ENCODE assay signal across 8 mouse cellular contexts in the genomic region with DNA sequence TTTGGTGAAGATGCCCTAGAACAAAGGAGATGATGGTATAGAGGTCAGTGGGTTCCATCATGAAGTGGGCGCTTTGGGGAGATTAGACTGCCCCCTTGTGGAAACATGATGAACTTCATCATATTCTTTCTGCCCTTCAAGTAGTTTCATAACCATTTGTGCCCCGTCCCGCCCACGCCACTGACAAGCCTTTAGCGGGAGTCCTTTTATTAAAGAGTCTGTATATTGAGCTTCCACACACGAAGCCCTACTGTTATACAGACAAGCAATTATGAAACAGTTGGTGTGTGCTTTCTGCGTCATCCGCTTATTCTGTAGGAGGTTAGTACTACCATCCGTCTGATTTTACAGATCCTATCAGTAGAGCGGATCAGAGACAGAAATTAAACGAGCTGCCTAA. TPM values are rescaled to one million over a fixed set of nuclear protein-coding genes. Genes with fewer than 3 reads are reported as not detected.
DNase-seq lines count a peak whose midpoint lies in the region; ATAC-seq and TF ChIP-seq lines count a peak whose summit lies in the region.

No protein-coding gene starts in this region.

- peak; percentile 72 for TF ChIP-seq CTCF in kidney, postnatal 0 days (IDR thresholded peaks at IDR 0.05; ENCODE audit: low read depth)

- DNase-seq in CD8-positive naive resting alpha-beta T cell, adult 2 months (ENCODE audit: low read depth in 2 of 2, low spot score in 2 of 2), result peak; percentile 34 to 53
- peak; percentile 68 for DNase-seq in brain, adult 2 months (ENCODE audit: low read depth, low spot score)
- peak; percentile 63 for DNase-seq in forelimb bud, embryonic 11.5 days (ENCODE audit: low read depth, low spot score)
- peak; percentile 56 for DNase-seq in kidney, postnatal 0 days (ENCODE audit: low spot score)
- peak; percentile 67 for DNase-seq in lung, postnatal 25 days (ENCODE audit: low spot score)
- no peak for DNase-seq in Muller cell, postnatal 12 days (ENCODE audit: inconsistent ontology term)

- H3K4me3 ChIP-seq in hindbrain, embryonic 13.5 days, result no peak overlapping the region
- H3K4me3 ChIP-seq in hindbrain, embryonic 16.5 days (ENCODE audit: low read length), result no peak overlapping the region
- H3K4me3 ChIP-seq in kidney, postnatal 0 days (replicated peaks; ENCODE audit: low read depth, low read length), result no peak overlapping the region

- no peak overlapping the region for H3K27ac ChIP-seq in hindbrain, embryonic 13.5 days
- no peak overlapping the region for H3K27ac ChIP-seq in hindbrain, embryonic 16.5 days (ENCODE audit: low read depth, low read length)
- H3K27ac ChIP-seq in kidney, postnatal 0 days, result no peak overlapping the region

- ATAC-seq in hindbrain, embryonic 13.5 days (ENCODE audit: low FRiP score), result no peak
- no peak for ATAC-seq in hindbrain, embryonic 16.5 days
- ATAC-seq in kidney, postnatal 0 days (replicated peaks; ENCODE audit: low FRiP score, low read depth), result no peak

- H3K4me1 ChIP-seq in hindbrain, embryonic 13.5 days (replicated peaks), result peaks cover 12% of the 10 kb centered on the region; the same call in 1 of the 2 replicates
- peaks cover 5% of the 10 kb centered on the region; the same call in 1 of the 2 replicates for H3K4me1 ChIP-seq in hindbrain, embryonic 16.5 days (ENCODE audit: control insufficient read depth, insufficient read depth, low read depth, low read length)
- peaks cover 3% of the 10 kb centered on the region; the same call in 1 of the 2 replicates for H3K4me1 ChIP-seq in kidney, postnatal 0 days (replicated peaks; ENCODE audit: insufficient read depth, low read length)

- H3K9ac ChIP-seq in hindbrain, embryonic 13.5 days, result peak overlapping the region; percentile 9; the same call in 1 of the 2 replicates
- H3K9ac ChIP-seq in hindbrain, embryonic 16.5 days (ENCODE audit: low read depth, low read length), result no peak overlapping the region
- H3K9ac ChIP-seq in kidney, postnatal 0 days (ENCODE audit: low read depth, low read length), result no peak overlapping the region

- 0 out of 2 replicates have a peak, but pooled peaks cover 3% of the 10 kb centered on the region for H3K9me3 ChIP-seq in hindbrain, embryonic 13.5 days
- no peaks in the 10 kb centered on the region for H3K9me3 ChIP-seq in hindbrain, embryonic 16.5 days (ENCODE audit: control insufficient read depth, low read length)
- no peaks in the 10 kb centered on the region for H3K9me3 ChIP-seq in kidney, postnatal 0 days (replicated peaks; ENCODE audit: low read length)

- no peaks in the 10 kb centered on the region for H3K27me3 ChIP-seq in hindbrain, embryonic 13.5 days
- H3K27me3 ChIP-seq in hindbrain, embryonic 16.5 days (replicated peaks; ENCODE audit: control insufficient read depth, insufficient read depth, low read length), result no peaks in the 10 kb centered on the region
- 0 out of 2 replicates have a peak, but pooled peaks cover 3% of the 10 kb centered on the region for H3K27me3 ChIP-seq in kidney, postnatal 0 days (ENCODE audit: insufficient read depth, low read length)

- WGBS in hindbrain, embryonic 13.5 days, result 47% methylated on average over 11 of the region's 11 CpGs
- 41% methylated on average over 11 of the region's 11 CpGs for WGBS in hindbrain, embryonic 16.5 days
- WGBS in kidney, postnatal 0 days, result 33% methylated on average over 11 of the region's 11 CpGs

- H3K4me2 ChIP-seq in hindbrain, embryonic 13.5 days, result no peak overlapping the region
- H3K4me2 ChIP-seq in hindbrain, embryonic 16.5 days (ENCODE audit: low read length), result no peak overlapping the region
- no peak overlapping the region for H3K4me2 ChIP-seq in kidney, postnatal 0 days (ENCODE audit: low read length)

- no peaks in the 10 kb centered on the region for H3K36me3 ChIP-seq in hindbrain, embryonic 13.5 days
- H3K36me3 ChIP-seq in hindbrain, embryonic 16.5 days (ENCODE audit: control insufficient read depth, insufficient read depth, low read length), result no peaks in the 10 kb centered on the region
- H3K36me3 ChIP-seq in kidney, postnatal 0 days (ENCODE audit: insufficient read depth, low read length), result no peaks in the 10 kb centered on the region

RNA-seq across cellular contexts. Expression of a gene that starts 32.2 kb away (rescaled TPM):
- 0.16 and 0.21 TPM in 2 replicates for polyA plus RNA-seq in hindbrain, embryonic 13.5 days (2015; fragmentation: Nextera tagmentation; extraction: Ambion mirVana)
- 0.15 and 0.22 TPM in 2 replicates for polyA plus RNA-seq in hindbrain, embryonic 16.5 days (2015; fragmentation: Nextera tagmentation; extraction: Ambion mirVana)
- 0.15 TPM in 1 of 2 replicates, not detected in the other for polyA plus RNA-seq in kidney, postnatal 0 days (2015; fragmentation: Nextera tagmentation; extraction: Ambion mirVana)

RNA-seq across cellular contexts. Expression of a gene that starts 32.5 kb away (rescaled TPM):
- polyA plus RNA-seq in hindbrain, embryonic 13.5 days (2015; fragmentation: Nextera tagmentation; extraction: Ambion mirVana), result 9.6 and 10.7 TPM in 2 replicates
- polyA plus RNA-seq in hindbrain, embryonic 16.5 days (2015; fragmentation: Nextera tagmentation; extraction: Ambion mirVana), result 12.5 and 12.9 TPM in 2 replicates
- polyA plus RNA-seq in kidney, postnatal 0 days (2015; fragmentation: Nextera tagmentation; extraction: Ambion mirVana), result 6.6 and 7.6 TPM in 2 replicates

RNA-seq across cellular contexts. Expression of a gene that starts 41.6 kb away (rescaled TPM):
- polyA plus RNA-seq in hindbrain, embryonic 13.5 days (2015; fragmentation: Nextera tagmentation; extraction: Ambion mirVana), result 59.4 and 62.0 TPM in 2 replicates
- polyA plus RNA-seq in hindbrain, embryonic 16.5 days (2015; fragmentation: Nextera tagmentation; extraction: Ambion mirVana), result 63.4 and 66.9 TPM in 2 replicates
- polyA plus RNA-seq in kidney, postnatal 0 days (2015; fragmentation: Nextera tagmentation; extraction: Ambion mirVana), result 71.9 and 79.6 TPM in 2 replicates

RNA-seq across cellular contexts. Expression of a gene that starts 41.8 kb away (rescaled TPM):
- polyA plus RNA-seq in hindbrain, embryonic 13.5 days (2015; fragmentation: Nextera tagmentation; extraction: Ambion mirVana), result 3.2 and 5.6 TPM in 2 replicates
- polyA plus RNA-seq in hindbrain, embryonic 16.5 days (2015; fragmentation: Nextera tagmentation; extraction: Ambion mirVana), result 3.4 and 3.9 TPM in 2 replicates
- 1.0 and 1.2 TPM in 2 replicates for polyA plus RNA-seq in kidney, postnatal 0 days (2015; fragmentation: Nextera tagmentation; extraction: Ambion mirVana)

RNA-seq across cellular contexts. Expression of a gene that starts 53.2 kb away (rescaled TPM):
- 14.4 and 15.3 TPM in 2 replicates for polyA plus RNA-seq in hindbrain, embryonic 13.5 days (2015; fragmentation: Nextera tagmentation; extraction: Ambion mirVana)
- polyA plus RNA-seq in hindbrain, embryonic 16.5 days (2015; fragmentation: Nextera tagmentation; extraction: Ambion mirVana), result 14.5 and 16.8 TPM in 2 replicates
- polyA plus RNA-seq in kidney, postnatal 0 days (2015; fragmentation: Nextera tagmentation; extraction: Ambion mirVana), result 41.6 and 46.6 TPM in 2 replicates
